Comparison of ENCODE assay signal across 8 mouse cellular contexts in genomic region chr5:148928382-148929115, GRCm38 (mm10). TPM values are rescaled to one million over a fixed set of nuclear protein-coding genes. Genes with fewer than 3 reads are reported as not detected.
DNase-seq lines count a peak whose midpoint lies in the region; ATAC-seq lines count a peak whose summit lies in the region.

No protein-coding gene starts in this region.

- H3K4me2 ChIP-seq in embryonic facial prominence, embryonic 11.5 days (ENCODE audit: low read depth, low read length): peak overlapping the region; percentile 78
- peak overlapping the region; percentile 62 for H3K4me2 ChIP-seq in midbrain, embryonic 11.5 days

- WGBS in embryonic facial prominence, embryonic 11.5 days: under 1% methylated on average over 69 of the region's 69 CpGs
- under 1% methylated on average over 69 of the region's 69 CpGs for WGBS in midbrain, embryonic 11.5 days

- peak overlapping the region; percentile 81 for H3K4me3 ChIP-seq in embryonic facial prominence, embryonic 11.5 days (ENCODE audit: low read depth, low read length)
- H3K4me3 ChIP-seq in midbrain, embryonic 11.5 days (ENCODE audit: low read depth, low read length): peak overlapping the region; percentile 70

- no peaks in the 10 kb centered on the region; the same call in 1 of the 2 replicates for H3K4me1 ChIP-seq in embryonic facial prominence, embryonic 11.5 days (ENCODE audit: control insufficient read depth, insufficient read depth, low read length)
- H3K4me1 ChIP-seq in midbrain, embryonic 11.5 days (ENCODE audit: control insufficient read depth, insufficient read depth, low read length): peaks cover 2% of the 10 kb centered on the region; the same call in 1 of the 2 replicates

- H3K9ac ChIP-seq in embryonic facial prominence, embryonic 11.5 days (replicated peaks; ENCODE audit: low read length): peak overlapping the region; percentile 93
- peak overlapping the region; percentile 94 for H3K9ac ChIP-seq in midbrain, embryonic 11.5 days (ENCODE audit: low read length)

- intact Hi-C loops in left cerebral cortex, postnatal 4 days (cut with DNase I): no loop called here

- no peaks in the 10 kb centered on the region for H3K36me3 ChIP-seq in embryonic facial prominence, embryonic 11.5 days (replicated peaks; ENCODE audit: control insufficient read depth, insufficient read depth, low read depth, low read length)
- no peaks in the 10 kb centered on the region for H3K36me3 ChIP-seq in midbrain, embryonic 11.5 days (ENCODE audit: control insufficient read depth, insufficient read depth, low read length)

- H3K9me3 ChIP-seq in embryonic facial prominence, embryonic 11.5 days (replicated peaks; ENCODE audit: control insufficient read depth, low read length): no peaks in the 10 kb centered on the region
- H3K9me3 ChIP-seq in midbrain, embryonic 11.5 days (ENCODE audit: control insufficient read depth, low read length): no peaks in the 10 kb centered on the region

- peak; percentile 88 for DNase-seq in adrenal gland, postnatal 25 days
- peak; percentile 98 for DNase-seq in embryonic facial prominence, embryonic 11.5 days (ENCODE audit: low spot score)
- DNase-seq in heart, adult 11 months: peak; percentile 99
- peak; percentile 95 for DNase-seq in kidney, adult 11 months
- peak; percentile 96 for DNase-seq in left cerebral cortex, postnatal 4 days
- DNase-seq in midbrain, embryonic 11.5 days (ENCODE audit: low spot score, missing footprints): peak; percentile 99
- DNase-seq in right cerebral cortex, postnatal 4 days: peak; percentile 87
- DNase-seq in yolk sac, embryonic 10.5 days (ENCODE audit: low spot score): peak; percentile 97

- ATAC-seq in embryonic facial prominence, embryonic 11.5 days (replicated peaks; ENCODE audit: insufficient number of reproducible peaks, low FRiP score, low TSS enrichment, low read depth): peak; percentile 98
- peak; percentile 99 for ATAC-seq in midbrain, embryonic 11.5 days (ENCODE audit: low FRiP score)

- H3K27me3 ChIP-seq in embryonic facial prominence, embryonic 11.5 days (ENCODE audit: control insufficient read depth, insufficient read depth, low read length): no peaks in the 10 kb centered on the region
- H3K27me3 ChIP-seq in midbrain, embryonic 11.5 days (ENCODE audit: control insufficient read depth, insufficient read depth, low read length): no peaks in the 10 kb centered on the region

- H3K27ac ChIP-seq in embryonic facial prominence, embryonic 11.5 days (replicated peaks; ENCODE audit: low read depth, low read length): peak overlapping the region; percentile 94
- H3K27ac ChIP-seq in midbrain, embryonic 11.5 days (ENCODE audit: low read depth, low read length): peak overlapping the region; percentile 93

RNA-seq across cellular contexts. Expression of gene Katnal1, which starts 0.6 kb away (rescaled TPM):
- 7.4 and 8.1 TPM in 2 replicates for total RNA-seq in adrenal gland, postnatal 25 days (2021)
- polyA plus RNA-seq in embryonic facial prominence, embryonic 11.5 days (2014; fragmentation: Nextera tagmentation; extraction: Ambion mirVana): 21.4 and 25.3 TPM in 2 replicates
- 10 to 100 TPM; 53.5 to 57.3 TPM for total RNA-seq in left cerebral cortex, postnatal 4 days (2021)
- polyA plus RNA-seq in midbrain, embryonic 11.5 days (2014; fragmentation: Nextera tagmentation; extraction: Ambion mirVana): 31.1 and 37.1 TPM in 2 replicates

Comparison
In these comparisons a context has a peak if more than half of its experiments do, and no peak if none do; other contexts are left out.
1. Peak in every context shown above with its lines: DNase-seq, ATAC-seq, H3K4me3 ChIP-seq and H3K27ac ChIP-seq.